Mouse (Mus musculus) urinary bladder, postnatal 10 days (tissue): ENCODE measurements around the gene Rab3c.

Source experiments
- DNase-seq: peaks from one replicate; pipeline ENCODE4 v3.0.0; 2022; ENCODE audit warnings: low spot score

The Rab3c gene

DNA sequence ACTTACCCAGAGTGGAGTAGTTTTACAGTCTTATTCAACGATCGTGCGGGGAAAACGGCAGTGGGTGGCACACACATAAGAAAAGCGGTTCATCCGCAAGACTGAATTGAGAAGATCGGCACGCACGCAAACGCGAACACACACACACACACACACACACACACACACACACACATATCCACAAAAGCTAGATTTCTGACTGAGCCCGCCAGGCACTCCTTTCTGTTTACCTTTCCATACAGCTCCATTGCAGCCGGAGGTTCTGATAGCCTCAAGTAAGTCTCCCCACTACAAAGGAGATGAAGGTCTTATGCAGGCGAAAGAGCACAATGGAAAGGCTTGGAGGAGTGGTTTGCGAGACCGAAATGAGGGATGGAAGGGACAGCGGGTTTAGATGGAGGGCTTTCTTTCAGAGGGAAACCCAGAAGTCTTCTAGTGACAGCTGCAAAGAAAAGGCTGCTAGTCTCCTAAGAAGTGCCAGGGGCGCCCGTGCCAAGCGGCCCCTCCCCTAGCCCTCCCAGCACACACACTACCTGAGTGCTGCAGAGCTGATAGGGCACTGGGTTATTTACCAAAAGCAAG, at the start of gene Rab3c:
Gene Rab3c (minus strand): TSS at position 434 of the 582 bp plus-strand sequence.
- no peak for DNase-seq

DNA sequence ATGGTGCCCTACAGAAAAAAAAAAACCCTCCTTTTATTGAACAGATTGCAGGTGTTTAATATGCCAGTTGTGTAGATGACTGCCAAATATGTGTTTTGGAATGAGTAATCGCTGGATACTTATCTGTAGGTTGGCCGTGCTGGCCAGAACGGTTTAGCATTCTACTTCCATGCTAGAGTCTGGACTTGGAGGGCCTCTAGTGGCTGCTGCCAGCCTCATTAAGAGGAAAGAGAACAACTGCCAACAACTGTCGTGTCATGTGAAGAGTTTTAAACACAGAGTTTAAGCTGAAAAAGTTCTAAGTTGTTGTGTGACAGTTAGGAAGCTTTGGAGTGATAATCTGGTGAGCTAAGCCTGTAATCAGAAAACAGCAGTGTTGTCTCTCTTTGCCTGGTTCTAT, 38.0 kb upstream of the Rab3c start:
- DNase-seq = no peak

- no peak for DNase-seq
Observed at GRCm38 (mm10) chr13:110307188-110307587, 26.4 kb upstream of the Rab3c start.

DNA sequence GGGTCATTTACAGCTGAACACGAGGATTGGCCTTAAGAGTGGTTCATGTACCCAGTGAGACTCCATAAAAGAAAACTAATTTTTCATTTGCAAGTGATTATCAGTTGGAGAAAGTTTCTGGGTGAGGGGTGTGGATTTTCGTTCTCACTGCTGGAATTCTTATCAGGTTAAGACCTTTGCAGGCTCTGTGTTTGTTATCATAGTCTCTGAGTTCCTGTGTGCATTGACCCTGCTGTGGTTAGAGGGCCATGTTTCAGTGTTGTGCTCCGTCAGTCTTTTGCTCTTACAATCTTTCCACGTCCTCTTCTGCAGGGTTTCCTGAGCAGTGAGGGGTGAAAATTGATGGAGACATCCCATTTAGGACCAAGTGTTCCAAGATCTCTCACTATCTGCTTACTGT, 16.3 kb upstream of the Rab3c start:
- no peak for DNase-seq

DNA sequence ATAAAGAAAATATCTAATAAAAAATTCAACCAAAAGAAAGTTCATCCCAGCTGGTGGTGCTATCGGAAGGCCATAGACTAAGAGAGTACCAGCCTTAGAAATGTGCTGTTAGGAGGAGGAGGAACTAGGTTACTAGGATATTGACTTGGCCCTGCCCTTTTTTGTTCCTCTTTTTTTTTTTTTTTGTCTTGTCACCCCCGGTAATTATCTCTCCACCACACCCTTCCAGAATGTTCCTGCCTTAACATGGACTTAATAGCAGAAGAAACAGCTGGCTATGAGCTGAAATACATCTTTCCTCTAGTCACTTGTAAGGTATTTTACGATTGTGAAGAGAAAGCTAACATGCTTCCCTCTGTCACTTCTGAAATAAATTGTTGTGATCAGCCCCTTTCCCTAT, 7.7 kb upstream of the Rab3c start:
- DNase-seq = no peak

- no peak for DNase-seq
Observed at GRCm38 (mm10) chr13:110283781-110284180, 3.0 kb upstream of the Rab3c start.

DNA sequence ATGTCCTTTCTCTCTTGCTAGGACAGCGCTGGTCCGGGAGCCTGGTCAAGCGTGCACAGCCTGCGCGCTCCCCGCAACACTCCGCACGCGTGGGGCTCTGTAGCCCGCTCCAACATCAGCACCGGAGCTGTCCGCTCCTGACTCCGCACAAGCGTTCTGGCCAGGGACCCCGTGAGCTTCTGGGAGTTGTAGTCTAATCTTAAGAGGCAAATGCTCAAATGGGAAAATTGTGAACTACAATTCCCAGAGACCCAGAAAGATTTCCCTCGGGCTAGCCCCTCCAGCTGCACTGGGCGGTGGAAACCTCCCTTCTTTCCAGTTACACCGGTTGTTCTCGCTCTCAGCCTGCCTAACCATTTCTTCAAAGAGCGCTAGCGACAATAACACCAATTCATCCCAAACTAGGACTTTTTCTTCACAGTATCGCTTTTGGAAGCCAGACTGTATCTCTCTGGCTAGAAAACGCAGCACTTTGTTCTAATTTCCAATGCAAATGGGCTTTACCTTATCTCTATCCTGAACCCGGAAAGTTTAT, 701 bp downstream of the Rab3c start:
- no peak for DNase-seq

- DNase-seq = no peak
Observed at GRCm38 (mm10) chr13:110278976-110279736, 1.6 kb downstream of the Rab3c start.

DNA sequence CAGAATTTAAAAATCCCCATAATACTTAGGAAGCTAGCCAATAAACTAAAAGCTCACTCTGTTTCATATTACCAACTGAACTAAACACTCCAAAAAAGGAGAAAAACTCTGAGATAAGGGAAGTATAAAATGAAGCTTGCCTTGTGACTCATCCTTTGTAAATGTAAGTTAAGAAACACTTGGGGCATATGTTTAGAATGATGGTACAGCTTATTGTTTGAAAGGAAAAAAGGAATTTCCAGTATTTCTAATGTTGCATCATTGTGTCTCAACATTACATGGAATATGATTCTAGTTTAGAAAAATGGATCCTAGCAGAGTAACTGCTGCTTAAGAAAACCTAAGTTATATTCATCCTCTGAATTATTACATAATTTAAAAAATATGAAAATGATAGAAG, 3.1 kb downstream of the Rab3c start:
- DNase-seq = no peak

DNA sequence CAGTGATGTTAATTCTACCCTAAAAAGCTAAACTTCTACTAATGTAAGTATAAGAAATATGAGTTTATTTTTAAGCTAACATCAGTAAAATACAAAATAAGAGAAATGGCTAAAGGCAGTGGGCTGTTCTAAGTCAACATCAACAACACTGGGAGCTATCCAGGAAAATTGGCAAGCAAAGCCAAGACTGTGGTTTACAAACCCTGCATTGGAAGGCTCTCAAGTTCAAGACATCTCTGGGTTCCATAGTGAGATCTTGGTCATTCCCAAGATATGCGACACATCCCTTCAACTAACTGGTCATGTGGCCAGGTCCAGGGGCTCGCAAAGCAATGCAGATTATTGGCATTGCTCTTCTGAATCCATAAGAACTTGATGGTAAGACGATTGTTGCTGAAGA, 5.3 kb downstream of the Rab3c start:
- no peak for DNase-seq

- DNase-seq = no peak
Observed at GRCm38 (mm10) chr13:110260649-110261048, 20.1 kb downstream of the Rab3c start.

- no peak for DNase-seq
Observed at GRCm38 (mm10) chr13:110251453-110251852, 29.3 kb downstream of the Rab3c start.

DNA sequence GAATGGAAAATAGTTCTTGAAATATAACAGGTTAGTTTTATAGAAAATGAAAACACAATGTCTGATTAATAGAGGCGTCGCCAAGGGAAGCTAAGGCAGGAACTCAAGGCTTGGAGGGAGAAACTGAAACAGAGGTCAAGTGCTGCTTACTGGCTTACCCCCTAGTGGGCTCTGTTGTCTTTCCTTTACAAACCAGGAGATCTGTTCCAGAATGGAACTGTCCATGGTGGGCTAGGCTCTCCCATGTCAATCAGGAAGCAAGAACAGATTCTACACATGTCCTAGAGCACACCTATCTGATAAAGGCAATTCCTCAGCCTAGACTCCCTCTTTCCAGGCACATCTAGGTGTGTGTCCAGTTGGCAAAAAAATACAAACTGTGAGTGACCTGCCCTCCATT, 32.3 kb downstream of the Rab3c start:
- no peak for DNase-seq

- no peak for DNase-seq
Observed at GRCm38 (mm10) chr13:110238970-110239369, 41.8 kb downstream of the Rab3c start.

GRCm38 (mm10) chr13:110237209-110237935, 43.4 kb downstream of the Rab3c start:
- DNase-seq = no peak

GRCm38 (mm10) chr13:110233364-110233763, 47.4 kb downstream of the Rab3c start:
- DNase-seq = no peak

DNA sequence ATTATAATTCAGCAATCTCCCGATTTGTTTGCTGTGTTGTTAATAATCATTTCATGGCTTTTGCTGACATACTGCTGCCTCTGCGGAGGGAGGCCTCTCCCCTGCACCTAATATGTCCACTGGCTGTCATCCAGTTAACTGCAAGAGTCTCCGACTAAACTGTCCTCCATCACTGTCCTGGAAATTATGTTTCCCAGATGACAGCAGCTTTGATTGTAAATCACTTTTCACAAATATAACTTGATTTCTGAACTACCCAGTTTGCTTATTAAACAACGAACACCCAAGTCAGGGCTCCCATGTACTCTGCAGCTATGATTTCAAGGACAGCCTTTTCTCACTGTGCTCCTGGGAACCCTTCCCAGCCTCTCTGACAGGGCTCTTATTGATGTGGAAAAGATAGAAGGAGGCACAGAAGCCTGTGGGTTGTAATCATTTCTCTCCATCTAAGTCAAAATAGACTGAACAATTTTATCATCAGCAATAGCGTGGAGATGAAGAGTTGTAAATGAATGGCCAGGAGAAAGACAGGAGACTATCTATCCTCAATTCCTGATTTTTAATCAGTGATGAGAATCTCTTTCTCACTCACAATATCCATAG, 49.6 kb downstream of the Rab3c start:
- no peak for DNase-seq

GRCm38 (mm10) chr13:110230046-110230445, 50.8 kb downstream of the Rab3c start:
- no peak for DNase-seq

- DNase-seq = no peak
Observed at GRCm38 (mm10) chr13:110219195-110219594, 61.6 kb downstream of the Rab3c start.

GRCm38 (mm10) chr13:110218497-110218896, 62.3 kb downstream of the Rab3c start:
- no peak for DNase-seq

- no peak for DNase-seq
Observed at GRCm38 (mm10) chr13:110211526-110212075, 69.2 kb downstream of the Rab3c start.

- DNase-seq = no peak
Observed at GRCm38 (mm10) chr13:110198906-110199305, 81.9 kb downstream of the Rab3c start.
